Mouse (Mus musculus): Measurements from ENCODE around the gene Znrf2. TPM values are rescaled to one million over a fixed set of nuclear protein-coding genes. Genes with fewer than 3 reads are reported as not detected.

Gene Znrf2
- total and polyA plus RNA-seq, 3 experiments: 16.1 to 21.3 TPM; not detected in 1

DNA sequence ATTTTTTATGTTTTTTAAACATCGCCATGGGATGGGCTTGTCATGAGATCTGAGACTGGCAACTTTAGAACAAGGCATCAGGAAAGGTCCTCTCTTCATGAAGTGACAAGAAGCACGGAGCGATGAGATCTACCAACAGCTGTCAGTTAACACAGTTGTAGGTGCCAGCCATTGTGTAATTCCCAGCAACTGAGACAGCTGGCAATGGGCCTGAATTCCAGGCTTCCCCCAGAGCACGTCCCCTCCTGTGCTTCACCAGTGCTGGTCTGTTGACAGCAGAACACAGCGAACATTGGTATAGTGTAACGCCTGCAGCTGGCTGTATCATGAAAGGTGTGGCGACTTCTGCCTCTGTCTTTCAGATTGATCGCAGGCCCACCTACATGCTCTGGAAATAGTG lies 45.5 kb upstream of the Znrf2 start:
- no peak for TF ChIP-seq ZMIZ1 (IDR thresholded peaks at IDR 0.05; ENCODE audit: low read depth, low read length)
- TF ChIP-seq USF1 (IDR thresholded peaks at IDR 0.05; ENCODE audit: low read depth, low read length): no peak
- TF ChIP-seq EP300 (IDR thresholded peaks at IDR 0.05; ENCODE audit: low read depth in 1 of 2, low read length in 2 of 2): no peak
- no peak for TF ChIP-seq MYB (IDR thresholded peaks at IDR 0.05; ENCODE audit: low read depth, low read length)
- no peak for TF ChIP-seq ZC3H11A (IDR thresholded peaks at IDR 0.05; ENCODE audit: low read depth, low read length)
- no peak for TF ChIP-seq HCFC1 (IDR thresholded peaks at IDR 0.05; ENCODE audit: low read depth, low read length)
- no peak for TF ChIP-seq ZNF384 (IDR thresholded peaks at IDR 0.05; ENCODE audit: low read depth, low read length)
- TF ChIP-seq MAFK (IDR thresholded peaks at IDR 0.05; ENCODE audit: borderline replicate concordance, low read depth, low read length): no peak
- TF ChIP-seq KAT2A (conservative IDR thresholded peaks at IDR 0.05; ENCODE audit: low read depth, low read length): no peak
- no peak for TF ChIP-seq GATA1 (IDR thresholded peaks at IDR 0.05; ENCODE audit: low read depth, low read length)
- TF ChIP-seq E2F4 (IDR thresholded peaks at IDR 0.05; ENCODE audit: borderline replicate concordance, low read depth, low read length): no peak
- TF ChIP-seq POLR2A (IDR thresholded peaks at IDR 0.05; ENCODE audit: control insufficient read depth in 1 of 2, insufficient read depth in 1 of 2, low read depth in 1 of 2, low read length in 2 of 2, poor library complexity in 1 of 2): no peak
- TF ChIP-seq CHD2 (IDR thresholded peaks at IDR 0.05; ENCODE audit: low read length): no peak

DNA sequence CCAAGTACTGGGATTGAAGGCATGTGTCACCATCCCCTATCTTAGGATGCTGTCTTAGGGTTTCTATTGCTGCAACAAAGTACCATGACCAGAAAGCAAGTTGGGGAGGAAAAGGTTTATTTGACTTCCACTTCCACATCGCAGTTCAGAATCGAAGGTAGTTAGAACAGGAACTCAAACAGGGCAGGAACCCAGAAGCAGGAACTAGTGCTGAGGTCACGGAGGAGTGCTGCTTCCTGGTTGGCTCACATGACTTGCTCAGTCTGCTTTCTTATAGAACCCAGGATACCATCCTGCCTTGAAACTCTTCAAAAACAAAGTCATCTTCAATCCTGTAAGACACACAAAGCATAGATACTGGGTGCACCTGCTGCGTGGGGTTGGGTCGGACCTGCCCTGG lies 44.6 kb upstream of the Znrf2 start:
- Histone ChIP-seq H3K27ac (ENCODE audit: control insufficient read depth, low read depth, low read length) (no peak overlapping the region), H3K79me2 (ENCODE audit: control insufficient read depth, insufficient read depth, low read length, poor library complexity) (no peaks in the 10 kb centered on the region), H3K9ac (ENCODE audit: control insufficient read depth, low read depth, low read length, poor library complexity, severe bottlenecking) (no peak overlapping the region), H3K4me3 (ENCODE audit: control insufficient read depth in 1 of 2, insufficient read depth in 1 of 2, low read depth in 2 of 2, low read length in 2 of 2) (no peak overlapping the region), H3K27me3 (ENCODE audit: control insufficient read depth in 1 of 2, insufficient read depth in 2 of 2, low read length in 2 of 2) (no peaks in the 10 kb centered on the region; a peak in 1 of 4 replicates), H3K36me3 (ENCODE audit: control insufficient read depth in 1 of 2, insufficient read depth in 2 of 2, low read length in 2 of 2) (no peaks in the 10 kb centered on the region), H3K9me3 (replicated peaks; ENCODE audit: insufficient read depth, low read length) (no peaks in the 10 kb centered on the region), H3K4me1 (ENCODE audit: control insufficient read depth in 1 of 2, insufficient read depth in 2 of 2, low read length in 2 of 2) (peaks cover 0 to 4% of the 10 kb centered on the region in 2 experiments; a peak in 1 of 4 replicates)
- no peak for DNase-seq (ENCODE audit: low read depth, low spot score)
- TF ChIP-seq ELF1 (IDR thresholded peaks at IDR 0.05; ENCODE audit: low read depth, low read length) (no peak), CTCF (IDR thresholded peaks at IDR 0.05 in 2 of 3, conservative IDR thresholded peaks at IDR 0.05 in 1 of 3; ENCODE audit: control insufficient read depth in 1 of 3, insufficient read depth in 1 of 3, low read depth in 2 of 3, low read length in 3 of 3, poor library complexity in 1 of 3, severe bottlenecking in 1 of 3) (no peak), USF2 (IDR thresholded peaks at IDR 0.05; ENCODE audit: borderline replicate concordance in 1 of 2, insufficient read depth in 1 of 2, low read depth in 1 of 2, low read length in 2 of 2) (no peak), SIN3A (IDR thresholded peaks at IDR 0.05; ENCODE audit: low read length) (no peak), TBP (IDR thresholded peaks at IDR 0.05; ENCODE audit: low read depth, low read length) (no peak)

More for the DNA sequence above, 45.5 kb upstream of the Znrf2 start:
- peaks cover 0 to 4% of the 10 kb centered on the region in 2 experiments; a peak in 1 of 4 replicates for H3K4me1 ChIP-seq (ENCODE audit: control insufficient read depth in 1 of 2, insufficient read depth in 2 of 2, low read length in 2 of 2)
- H3K9me3 ChIP-seq (replicated peaks; ENCODE audit: insufficient read depth, low read length): no peaks in the 10 kb centered on the region
- H3K36me3 ChIP-seq (ENCODE audit: control insufficient read depth in 1 of 2, insufficient read depth in 2 of 2, low read length in 2 of 2): no peaks in the 10 kb centered on the region
- H3K27me3 ChIP-seq (ENCODE audit: control insufficient read depth in 1 of 2, insufficient read depth in 2 of 2, low read length in 2 of 2): no peaks in the 10 kb centered on the region; a peak in 1 of 4 replicates
- no peak overlapping the region for H3K4me3 ChIP-seq (ENCODE audit: control insufficient read depth in 1 of 2, insufficient read depth in 1 of 2, low read depth in 2 of 2, low read length in 2 of 2)
- no peak for DNase-seq (ENCODE audit: low read depth, low spot score)
- H3K79me2 ChIP-seq (ENCODE audit: control insufficient read depth, insufficient read depth, low read length, poor library complexity): no peaks in the 10 kb centered on the region
- no peak overlapping the region for H3K9ac ChIP-seq (ENCODE audit: control insufficient read depth, low read depth, low read length, poor library complexity, severe bottlenecking)
- no peak overlapping the region for H3K27ac ChIP-seq (ENCODE audit: control insufficient read depth, low read depth, low read length)
